Mouse (Mus musculus) inflammation-experienced regulatory T-cells, adult 16 weeks (primary cell): ENCODE results near the gene Car10. TPM values are rescaled to one million over a fixed set of nuclear protein-coding genes. Genes with fewer than 3 reads are reported as not detected.

Experiments used
- polyA plus RNA-seq: library from polyadenylated mRNA; unstranded; fragments of 100-300 nt; shearing (Covaris generic); gene quantifications from one replicate; pipeline ENCODE4 v1.2.1, GENCODE M21; 2017

The Car10 gene
- not detected for polyA plus RNA-seq

GRCm38 (mm10) chr11:93097941-93098828, at the start of gene Car10:
TSS of gene Car10 (plus strand) at chr11:93098028.

